Mouse (Mus musculus) kidney, adult 2 months (tissue): ENCODE measurements at regions not wholly inside any gene's neighbourhood (a gene's known extent, or its start where the extent isn't known, plus 50 kb on each side); places are given as distances from the start of the nearest gene placed in this dataset.

Source experiments
- CTCF ChIP-seq: fragments of 200-500 bp; conservative IDR thresholded peaks from 2 replicates; pipeline ENCODE4 v1.5.1; 2011; ENCODE audit warnings: low read depth, mild to moderate bottlenecking, control low read depth, low read length, moderate library complexity, mixed read lengths; ENCODE audit not compliant: insufficient read depth, insufficient read length
- POLR2A ChIP-seq: fragments of 200-500 bp; IDR thresholded peaks from one replicate; pipeline ENCODE4 v1.6.1; 2011; ENCODE audit warnings: low read depth, low read length, control low read depth

GRCm38 (mm10) chr14:115040091-115040571 is 51.9 kb upstream of the Gpc5 start:
- TF ChIP-seq CTCF (no peak), POLR2A (no peak)
